Mouse (Mus musculus) gastrocnemius, postnatal 4 days (tissue): ENCODE data around the gene Gm10447. TPM values are rescaled to one million over a fixed set of nuclear protein-coding genes. Genes with fewer than 3 reads are reported as not detected.

Experiments
- microRNA-seq: library from miRNA; unstranded; fragments of <30 nt; microRNA quantifications from one replicate; pipeline ENCODE4 v1.2.0, GENCODE M21; 2021
- total RNA-seq, 2 experiments: library from RNA; stranded (reverse); gene quantifications; 2 replicates each; pipeline ENCODE4 v1.2.3; 2021

The Gm10447 gene
- total RNA-seq, 2 experiments from 2014 or later, result not detected

Small RNA genes lying within 50 kb of the gene (microRNA-seq; reads per million reads assigned to microRNA genes)
- not detected for gene Mir6920

Other genes starting within 250 kb of the Gm10447 start
- 100 to 1,000 TPM; 107 to 124 TPM for gene Hspa4, start 156.7 kb downstream of the Gm10447 start, total RNA-seq
- 10 to 100 TPM; 10.5 to 10.7 TPM for gene Zcchc10, start 132.4 kb downstream of the Gm10447 start, total RNA-seq
- gene Aff4, start 106.3 kb downstream of the Gm10447 start, total RNA-seq, result 100 to 1,000 TPM; 146 to 154 TPM
- not detected for gene Leap2, start 33.9 kb downstream of the Gm10447 start, total RNA-seq
- 100 to 1,000 TPM; 694 to 764 TPM for gene Uqcrq, start 26.3 kb downstream of the Gm10447 start, total RNA-seq
- 1 to 10 TPM in 1 of 2 experiments, under 1 TPM in 1; 0.86 to 1.0 TPM for gene Gdf9, start 26.1 kb downstream of the Gm10447 start, total RNA-seq
- gene Shroom1, start 95 bp upstream of the Gm10447 start, total RNA-seq, result under 1 TPM; 0.49 to 0.81 TPM
- gene Gm9837, start 13.4 kb upstream of the Gm10447 start, total RNA-seq, result not detected
- not detected for gene Gm9945, start 23.1 kb upstream of the Gm10447 start, total RNA-seq
- under 1 TPM; 0.16 to 0.25 TPM for gene Sowaha, start 23.2 kb upstream of the Gm10447 start, total RNA-seq
- 10 to 100 TPM; 85.8 to 88.6 TPM for gene Sept8, start 62.1 kb upstream of the Gm10447 start, total RNA-seq
- 10 to 100 TPM; 15.9 to 18.2 TPM for gene Kif3a, start 110.3 kb upstream of the Gm10447 start, total RNA-seq
- under 1 TPM in 1 of 2 experiments, not detected in 1; 0.65 TPM for gene Il4, start 161.6 kb upstream of the Gm10447 start, total RNA-seq
- gene Il13, start 177.6 kb upstream of the Gm10447 start, total RNA-seq, result not detected